Mouse (Mus musculus): ENCODE measurements around the gene Pla2g7.

GRCm38 (mm10) chr17:43534362-43535222, 33.3 kb upstream of the Pla2g7 start:
- TF ChIP-seq TAL1 (IDR thresholded peaks at IDR 0.05; ENCODE audit: low read length) = no peak
- TF ChIP-seq GATA1 (IDR thresholded peaks at IDR 0.05; ENCODE audit: low read length) = no peak

All from erythroblast, embryonic 14.5 days (primary cell).